Mouse (Mus musculus): ENCODE measurements around the gene Rchy1. TPM values are rescaled to one million over a fixed set of nuclear protein-coding genes. Genes with fewer than 3 reads are reported as not detected.

Rchy1 gene
- polyA plus RNA-seq, 1 experiment, result 22.6 TPM

GRCm38 (mm10) chr5:91994546-91994945, 31.7 kb upstream of the Rchy1 start:
- no peak for TF ChIP-seq CTCF (IDR thresholded peaks at IDR 0.05; ENCODE audit: control insufficient read depth, insufficient read depth, insufficient read length)
- no peaks in the 10 kb centered on the region for H3K79me2 ChIP-seq (ENCODE audit: control insufficient read depth, insufficient read depth)
- no peak overlapping the region for H3K4me3 ChIP-seq (ENCODE audit: insufficient read depth, poor library complexity, severe bottlenecking)
- H3K79me3 ChIP-seq (ENCODE audit: low read depth), result no peaks in the 10 kb centered on the region
- no peaks in the 10 kb centered on the region for H3K36me3 ChIP-seq (ENCODE audit: control insufficient read depth, insufficient read depth)
- H3ac ChIP-seq (ENCODE audit: control insufficient read depth, insufficient read length, low read depth), result no peak overlapping the region
- H3K27me3 ChIP-seq (ENCODE audit: control insufficient read depth, insufficient read depth, insufficient read length), result no peaks in the 10 kb centered on the region

DNA sequence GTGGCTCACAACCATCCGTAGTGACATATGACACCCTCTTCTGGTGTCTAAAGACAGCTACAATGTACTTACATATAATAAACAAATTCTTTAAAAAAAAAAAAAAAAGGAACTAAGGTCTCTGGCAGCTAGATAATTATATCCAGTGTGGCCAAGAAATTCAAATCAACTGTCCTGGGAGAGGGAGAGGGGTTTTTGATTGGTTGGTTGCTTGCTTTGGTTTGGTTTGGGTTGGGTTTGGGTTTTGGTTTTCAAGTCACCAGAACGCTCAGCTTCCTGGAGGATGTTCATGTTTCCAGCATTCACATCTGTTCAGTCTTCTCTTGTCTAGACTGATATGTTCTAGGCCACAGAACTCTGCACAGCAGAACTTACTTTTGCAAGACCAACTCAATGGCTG, 30.2 kb upstream of the Rchy1 start:
- no peaks in the 10 kb centered on the region for H3K79me3 ChIP-seq (ENCODE audit: low read depth)
- H3K36me3 ChIP-seq (ENCODE audit: control insufficient read depth, insufficient read depth), result no peaks in the 10 kb centered on the region
- H3K79me2 ChIP-seq (ENCODE audit: control insufficient read depth, insufficient read depth), result no peaks in the 10 kb centered on the region
- TF ChIP-seq FOSL1 (IDR thresholded peaks at IDR 0.05; ENCODE audit: insufficient read depth, low read length, poor library complexity, severe bottlenecking) (no peak), CTCF (IDR thresholded peaks at IDR 0.05; ENCODE audit: control insufficient read depth, insufficient read depth, insufficient read length) (no peak), USF1 (IDR thresholded peaks at IDR 0.05; ENCODE audit: low read depth) (no peak), MAX (IDR thresholded peaks at IDR 0.05) (no peak), MYOG (IDR thresholded peaks at IDR 0.05; ENCODE audit: control insufficient read depth, extremely low read depth, insufficient read length) (no peak), MYOD1 (IDR thresholded peaks at IDR 0.05; ENCODE audit: control insufficient read depth, insufficient read length, low read depth) (no peak), CEBPB (IDR thresholded peaks at IDR 0.05; ENCODE audit: low read depth) (no peak)
- H3ac ChIP-seq (ENCODE audit: control insufficient read depth, insufficient read length, low read depth), result no peak overlapping the region
- no peak overlapping the region for H3K4me3 ChIP-seq (ENCODE audit: insufficient read depth, poor library complexity, severe bottlenecking)
- H3K27me3 ChIP-seq (ENCODE audit: control insufficient read depth, insufficient read depth, insufficient read length), result no peaks in the 10 kb centered on the region

DNA sequence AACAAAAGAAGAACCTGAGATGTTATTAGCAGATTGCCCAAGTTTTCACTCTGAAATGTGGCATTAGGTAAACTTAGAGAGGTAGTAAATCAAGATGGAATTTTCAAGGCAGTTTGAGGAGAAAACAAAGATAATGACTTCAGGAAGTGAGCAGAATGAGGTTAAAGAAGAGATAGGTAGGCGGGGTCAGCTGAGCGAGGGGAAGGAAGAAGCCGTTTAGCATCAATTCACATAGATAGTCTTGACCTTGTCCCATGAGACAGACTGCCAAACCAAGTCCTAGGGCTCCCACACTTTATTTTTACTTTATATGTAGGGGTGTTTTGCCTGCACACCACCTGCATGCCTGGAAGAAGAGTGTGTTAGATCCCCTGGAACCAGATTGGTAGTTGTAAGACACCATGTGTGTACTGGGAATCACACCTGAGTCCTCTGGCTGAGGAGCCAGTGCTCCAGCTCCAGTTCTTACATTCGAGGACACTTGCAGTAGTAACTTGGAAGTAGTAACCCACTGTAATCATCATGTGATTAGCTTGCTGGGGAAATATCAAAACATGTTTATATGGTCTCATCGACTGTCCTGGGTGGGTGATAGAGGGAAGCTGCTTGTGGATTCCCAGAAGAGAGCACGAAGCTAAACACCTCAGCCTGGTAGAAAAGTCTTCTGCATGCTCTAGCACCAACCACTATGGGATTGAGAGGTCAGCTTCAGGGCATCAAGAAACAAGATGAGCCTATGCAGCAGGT, 28.5 kb upstream of the Rchy1 start:
- TF ChIP-seq CEBPB (IDR thresholded peaks at IDR 0.05; ENCODE audit: low read depth) (no peak), MAX (IDR thresholded peaks at IDR 0.05) (no peak), CTCF (IDR thresholded peaks at IDR 0.05; ENCODE audit: control insufficient read depth, insufficient read depth, insufficient read length) (no peak)
- H3K27me3 ChIP-seq (ENCODE audit: control insufficient read depth, insufficient read depth, insufficient read length), result no peaks in the 10 kb centered on the region
- no peak overlapping the region for H3ac ChIP-seq (ENCODE audit: control insufficient read depth, insufficient read length, low read depth)
- H3K36me3 ChIP-seq (ENCODE audit: control insufficient read depth, insufficient read depth), result no peaks in the 10 kb centered on the region
- H3K4me3 ChIP-seq (ENCODE audit: insufficient read depth, poor library complexity, severe bottlenecking), result no peak overlapping the region
- no peaks in the 10 kb centered on the region for H3K79me2 ChIP-seq (ENCODE audit: control insufficient read depth, insufficient read depth)
- H3K79me3 ChIP-seq (ENCODE audit: low read depth), result no peaks in the 10 kb centered on the region

GRCm38 (mm10) chr5:91989261-91989660, 26.4 kb upstream of the Rchy1 start:
- TF ChIP-seq CEBPB (IDR thresholded peaks at IDR 0.05; ENCODE audit: low read depth) (no peak), MYOG (IDR thresholded peaks at IDR 0.05; ENCODE audit: control insufficient read depth, extremely low read depth, insufficient read length) (no peak), FOSL1 (IDR thresholded peaks at IDR 0.05; ENCODE audit: insufficient read depth, low read length, poor library complexity, severe bottlenecking) (no peak), USF1 (IDR thresholded peaks at IDR 0.05; ENCODE audit: low read depth) (no peak), MYOD1 (IDR thresholded peaks at IDR 0.05; ENCODE audit: control insufficient read depth, insufficient read length, low read depth) (no peak), MAX (IDR thresholded peaks at IDR 0.05) (no peak), CTCF (IDR thresholded peaks at IDR 0.05; ENCODE audit: control insufficient read depth, insufficient read depth, insufficient read length) (no peak)
- no peaks in the 10 kb centered on the region for H3K36me3 ChIP-seq (ENCODE audit: control insufficient read depth, insufficient read depth)
- no peaks in the 10 kb centered on the region for H3K79me2 ChIP-seq (ENCODE audit: control insufficient read depth, insufficient read depth)
- no peaks in the 10 kb centered on the region for H3K79me3 ChIP-seq (ENCODE audit: low read depth)
- H3K4me3 ChIP-seq (ENCODE audit: insufficient read depth, poor library complexity, severe bottlenecking), result no peak overlapping the region
- H3ac ChIP-seq (ENCODE audit: control insufficient read depth, insufficient read length, low read depth), result no peak overlapping the region
- H3K27me3 ChIP-seq (ENCODE audit: control insufficient read depth, insufficient read depth, insufficient read length), result no peaks in the 10 kb centered on the region

- no peaks in the 10 kb centered on the region for H3K79me3 ChIP-seq (ENCODE audit: low read depth)
- H3ac ChIP-seq (ENCODE audit: control insufficient read depth, insufficient read length, low read depth), result no peak overlapping the region
- H3K4me3 ChIP-seq (ENCODE audit: insufficient read depth, poor library complexity, severe bottlenecking), result no peak overlapping the region
- TF ChIP-seq CTCF (IDR thresholded peaks at IDR 0.05; ENCODE audit: control insufficient read depth, insufficient read depth, insufficient read length), result no peak
- no peak for TF ChIP-seq USF1 (IDR thresholded peaks at IDR 0.05; ENCODE audit: low read depth)
- TF ChIP-seq MYOD1 (IDR thresholded peaks at IDR 0.05; ENCODE audit: control insufficient read depth, insufficient read length, low read depth), result no peak
- no peak for TF ChIP-seq FOSL1 (IDR thresholded peaks at IDR 0.05; ENCODE audit: insufficient read depth, low read length, poor library complexity, severe bottlenecking)
- no peak for TF ChIP-seq MYOG (IDR thresholded peaks at IDR 0.05; ENCODE audit: control insufficient read depth, extremely low read depth, insufficient read length)
- no peak for TF ChIP-seq MAX (IDR thresholded peaks at IDR 0.05)
- TF ChIP-seq CEBPB (IDR thresholded peaks at IDR 0.05; ENCODE audit: low read depth), result no peak
- no peaks in the 10 kb centered on the region for H3K79me2 ChIP-seq (ENCODE audit: control insufficient read depth, insufficient read depth)
- H3K27me3 ChIP-seq (ENCODE audit: control insufficient read depth, insufficient read depth, insufficient read length), result no peaks in the 10 kb centered on the region
- no peaks in the 10 kb centered on the region for H3K36me3 ChIP-seq (ENCODE audit: control insufficient read depth, insufficient read depth)
These were observed 24.9 kb upstream of the Rchy1 start for GRCm38 (mm10) chr5:91987799-91988198.

GRCm38 (mm10) chr5:91987236-91987635, 24.4 kb upstream of the Rchy1 start, which contains the start of gene Odaph:
Gene Odaph (plus strand): TSS chr5:91987475.
- H3K79me2 ChIP-seq (ENCODE audit: control insufficient read depth, insufficient read depth), result no peaks in the 10 kb centered on the region
- H3K36me3 ChIP-seq (ENCODE audit: control insufficient read depth, insufficient read depth), result no peaks in the 10 kb centered on the region
- no peak within 1 kb of the TSS for H3ac ChIP-seq (ENCODE audit: control insufficient read depth, insufficient read length, low read depth)
- H3K27me3 ChIP-seq (ENCODE audit: control insufficient read depth, insufficient read depth, insufficient read length), result no peaks in the 10 kb centered on the region
- H3K79me3 ChIP-seq (ENCODE audit: low read depth), result no peaks in the 10 kb centered on the region
- no peak within 1 kb of the TSS for H3K4me3 ChIP-seq (ENCODE audit: insufficient read depth, poor library complexity, severe bottlenecking)
- TF ChIP-seq MYOG (IDR thresholded peaks at IDR 0.05; ENCODE audit: control insufficient read depth, extremely low read depth, insufficient read length), result no peak
- TF ChIP-seq MAX (IDR thresholded peaks at IDR 0.05), result no peak

All from C2C12 (cell line).